Mouse (Mus musculus) layer of hippocampus, adult 8-10 months (tissue): Measurements from ENCODE around the gene Gpr3. TPM values are rescaled to one million over a fixed set of nuclear protein-coding genes. Genes with fewer than 3 reads are reported as not detected.

Experiments
- DNase-seq, 2 experiments: peaks; one replicate each; pipeline ENCODE4 v3.0.0; 2022; ENCODE audit warnings: low spot score in 2 of 2
- total RNA-seq, 4 experiments: library from RNA; stranded (reverse); gene quantifications; 2 replicates each; pipeline ENCODE4 v1.2.4; 2022

The Gpr3 gene
- total RNA-seq: 1 to 10 TPM; 4.3 to 8.0 (median 6.5) TPM

DNA sequence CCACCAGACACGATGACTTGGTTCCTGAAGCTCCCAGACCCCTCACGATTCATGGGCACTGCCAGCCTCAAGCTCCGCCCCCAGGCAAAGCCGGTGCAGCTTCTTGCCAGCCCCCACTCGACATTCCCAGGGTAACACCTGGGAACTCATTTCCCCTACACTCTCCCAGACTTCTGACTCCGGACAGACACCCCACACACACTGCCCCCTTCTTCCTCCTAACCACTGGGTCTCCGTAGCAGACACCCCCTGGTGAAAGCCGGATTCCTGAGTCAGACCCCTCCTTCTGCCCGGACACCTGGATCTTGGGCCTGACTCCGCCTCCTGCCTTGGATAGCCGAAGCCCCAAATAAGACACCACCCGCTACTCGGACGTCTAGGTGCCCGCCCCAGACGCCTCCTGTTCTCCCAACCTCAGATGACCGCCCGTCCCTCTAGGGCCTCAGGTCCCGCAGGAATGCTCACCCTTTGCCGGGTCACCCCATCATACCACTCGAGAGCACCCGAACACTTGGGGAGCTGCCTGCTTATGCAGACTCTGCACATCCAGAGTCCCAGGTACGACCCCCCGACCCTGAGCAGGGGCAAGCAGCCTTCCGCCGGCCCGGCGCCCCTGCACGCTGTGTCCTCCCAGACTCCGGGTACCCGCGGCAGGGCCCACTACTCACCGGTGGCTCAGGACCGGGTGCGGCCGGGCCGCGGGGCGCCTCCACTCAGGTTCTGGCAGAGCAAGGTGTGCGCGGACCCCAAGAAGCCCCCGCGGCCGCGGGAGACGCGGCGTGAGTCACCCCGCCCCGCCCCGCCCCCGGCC, at the start of gene Gpr3, which contains the start of gene Cd164l2:
Gene Gpr3, minus strand, starts transcription at position 786 of the 811 bp plus-strand sequence.
Gene Cd164l2, plus strand, starts transcription at position 381 of the 811 bp plus-strand sequence.
- no peak for DNase-seq

DNA sequence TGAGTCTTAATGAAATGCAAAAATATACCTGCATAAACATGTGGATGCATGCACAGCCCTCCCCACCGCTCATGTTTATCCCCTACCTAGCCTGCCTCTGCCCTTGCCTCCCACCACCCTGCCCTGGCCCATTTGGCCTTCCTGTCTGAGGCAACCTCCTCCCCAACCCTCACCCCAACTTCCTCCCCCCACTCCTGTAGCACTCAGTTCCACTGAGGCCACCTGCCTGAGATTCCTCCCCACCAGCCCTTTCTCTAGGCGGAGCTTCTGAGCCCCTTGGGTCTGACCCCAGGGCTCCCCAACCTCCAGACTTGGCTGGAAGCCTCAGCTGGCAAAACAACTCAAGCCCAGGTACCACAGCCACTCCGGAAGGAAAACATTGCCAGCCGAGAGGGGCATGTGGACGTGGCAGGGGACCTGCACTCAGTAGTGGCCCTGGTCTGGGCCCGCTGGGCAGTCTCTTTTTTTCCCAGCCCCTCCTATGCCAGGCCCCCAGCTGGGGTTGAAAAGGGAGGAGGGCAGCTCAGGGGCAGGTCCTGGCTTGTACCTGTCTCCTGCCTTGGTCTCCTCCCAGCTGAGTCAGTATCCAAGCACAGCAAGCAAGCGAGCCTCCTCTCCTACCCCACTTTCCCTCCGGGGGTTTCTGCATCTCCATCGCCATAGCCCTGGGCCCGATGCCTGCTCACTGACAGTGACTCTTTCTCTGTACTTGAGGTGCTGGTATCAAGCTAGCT, 49.5 kb upstream of the Gpr3 start:
- DNase-seq: no peak

DNA sequence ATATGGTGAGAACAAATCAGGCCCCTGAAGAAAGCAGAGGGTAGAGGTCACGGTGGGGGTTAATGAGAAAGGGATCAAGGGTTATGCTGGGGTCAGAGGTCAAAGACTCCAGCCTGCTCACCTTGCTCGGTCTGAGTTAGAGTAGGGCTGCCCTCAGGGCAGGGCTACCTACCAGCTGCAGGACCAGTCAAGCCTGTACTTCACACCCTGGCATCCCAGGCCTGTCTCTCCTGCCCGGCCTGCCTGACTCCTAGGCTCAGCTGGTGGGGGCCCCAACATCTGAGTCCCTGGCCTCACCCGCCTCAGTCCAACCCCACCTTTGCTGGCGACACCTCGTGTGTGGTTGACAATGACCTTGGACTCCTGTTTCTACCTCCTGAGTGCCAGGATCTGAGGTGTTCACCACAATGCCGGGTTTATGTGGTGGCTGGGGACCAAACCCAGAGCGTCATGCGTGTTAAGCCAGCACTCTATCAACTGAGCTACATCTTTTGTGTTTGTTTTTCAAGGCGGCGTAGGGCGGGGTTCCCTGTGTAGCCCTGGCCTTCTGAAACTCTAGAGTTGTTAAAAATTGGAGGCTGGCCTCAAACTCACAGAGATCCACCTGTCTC, 45.6 kb upstream of the Gpr3 start:
- DNase-seq: no peak

DNA sequence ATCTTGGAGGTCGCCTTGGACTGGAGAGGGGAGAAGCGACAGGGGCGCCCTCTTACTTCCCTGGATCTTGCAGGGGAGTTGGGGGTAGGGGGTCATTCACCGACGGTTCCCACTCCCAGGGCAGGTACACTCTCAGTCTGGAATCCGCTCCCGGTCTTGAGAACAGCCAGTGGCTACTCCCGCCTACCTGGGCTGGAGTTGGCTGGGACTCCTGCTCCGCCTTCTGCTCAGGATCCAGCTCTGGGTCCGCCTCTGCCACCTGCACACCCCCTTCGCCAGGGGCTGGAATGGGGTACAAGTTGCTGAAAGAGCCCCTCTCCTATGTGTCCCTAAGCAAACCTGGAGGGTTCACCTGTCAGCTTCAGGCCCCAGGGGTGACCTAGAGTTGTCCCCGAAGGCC, 44.9 kb upstream of the Gpr3 start:
- no peak for DNase-seq

DNA sequence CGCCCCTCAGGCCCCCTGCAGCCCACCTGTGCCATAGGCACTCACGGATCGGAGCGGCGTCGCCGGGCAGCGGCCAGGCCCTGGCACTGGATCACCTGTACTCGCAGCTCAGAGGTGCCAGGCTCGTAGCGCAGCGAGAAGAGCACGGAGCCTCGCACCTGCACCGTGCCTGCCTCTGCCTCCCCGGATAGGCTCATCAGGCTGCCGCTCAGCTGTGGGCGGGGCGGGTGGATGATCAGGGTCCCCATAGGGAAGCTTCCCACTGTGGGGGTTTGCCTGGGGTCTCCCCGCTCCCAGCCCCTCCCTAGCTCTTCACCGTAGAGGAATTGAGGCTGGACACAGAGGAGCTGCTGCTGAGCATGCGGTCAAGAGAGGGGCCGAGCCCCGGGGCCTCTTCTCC, 44.5 kb upstream of the Gpr3 start:
- no peak for DNase-seq

DNA sequence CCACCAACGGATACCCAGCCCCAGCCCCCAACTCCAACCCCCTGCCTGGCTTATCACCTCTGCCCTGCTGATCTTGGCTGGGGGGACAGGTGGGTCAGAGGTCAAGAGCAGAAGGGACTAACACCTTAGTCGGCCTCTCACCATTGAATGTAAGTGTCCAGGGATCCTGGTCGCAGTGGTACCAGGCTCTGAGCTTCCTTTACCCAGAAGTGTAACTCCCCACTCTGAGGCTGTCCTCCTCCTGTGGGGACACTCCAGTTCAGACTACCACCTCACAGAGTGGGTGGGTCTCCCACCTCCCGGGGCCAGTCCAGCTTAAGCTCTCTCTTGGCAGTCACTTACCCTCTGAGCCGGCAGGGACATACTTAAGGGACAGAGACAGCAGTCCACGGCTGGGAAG, 43.1 kb upstream of the Gpr3 start:
- no peak for DNase-seq

DNA sequence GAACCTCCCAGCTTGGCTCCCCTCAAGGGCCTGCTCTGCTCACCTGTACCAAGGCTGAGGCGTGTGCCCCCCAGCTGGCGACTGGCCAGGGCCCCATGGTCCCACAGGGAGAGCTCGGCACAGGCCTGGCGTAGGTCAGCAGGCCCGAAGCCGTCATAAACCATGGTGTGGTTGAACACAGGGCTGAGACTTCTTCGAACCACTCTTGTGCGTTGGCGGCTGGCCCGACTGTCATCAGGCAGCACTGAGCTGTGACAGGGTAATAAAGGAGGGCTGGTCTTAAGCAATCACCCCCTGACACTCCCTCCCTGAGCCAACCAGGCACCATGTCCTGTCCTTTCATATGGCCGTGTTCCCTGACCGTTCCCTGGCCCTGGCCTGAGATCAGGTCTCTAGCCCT, 41.1 kb upstream of the Gpr3 start:
- DNase-seq: no peak

DNA sequence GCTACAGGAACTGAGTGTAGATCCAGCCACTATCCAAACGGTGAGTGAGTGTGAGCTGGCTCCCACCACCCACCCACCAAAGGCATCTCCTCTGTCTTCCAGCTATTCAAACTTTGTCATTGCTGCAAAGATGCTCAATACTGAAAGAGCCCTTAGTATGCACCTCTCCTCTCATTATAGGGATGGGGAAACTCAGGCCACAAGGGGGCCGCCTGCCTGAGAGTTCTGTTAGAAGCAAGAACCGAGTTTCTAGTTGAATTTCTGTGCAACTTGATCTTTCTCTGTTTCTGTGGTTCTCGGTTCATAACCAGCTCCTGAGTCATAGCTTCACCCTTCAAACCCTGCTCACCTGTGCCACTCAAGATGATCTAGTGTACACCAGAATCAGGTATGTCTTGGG, 39.8 kb upstream of the Gpr3 start:
- no peak for DNase-seq

DNA sequence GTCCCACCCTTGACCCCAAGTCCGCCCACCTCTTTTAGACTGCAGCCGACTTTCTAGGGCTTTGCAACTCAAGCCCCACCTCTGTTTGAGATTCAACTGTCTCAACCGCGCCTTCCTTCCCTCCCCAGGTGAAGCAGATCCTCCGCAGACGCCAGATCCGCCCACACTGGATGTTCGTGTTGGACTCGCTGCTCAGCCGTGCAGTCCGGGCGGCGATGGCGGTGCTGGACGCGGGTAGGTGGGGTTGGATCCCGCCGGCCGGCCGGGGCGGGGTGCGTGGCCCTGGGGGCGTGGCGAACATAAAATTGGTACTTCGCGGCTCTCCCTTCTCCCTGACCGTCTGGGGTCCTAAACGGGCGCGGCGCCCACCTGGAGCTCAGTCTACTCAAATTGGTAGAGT, 38.9 kb upstream of the Gpr3 start:
- no peak for DNase-seq

DNA sequence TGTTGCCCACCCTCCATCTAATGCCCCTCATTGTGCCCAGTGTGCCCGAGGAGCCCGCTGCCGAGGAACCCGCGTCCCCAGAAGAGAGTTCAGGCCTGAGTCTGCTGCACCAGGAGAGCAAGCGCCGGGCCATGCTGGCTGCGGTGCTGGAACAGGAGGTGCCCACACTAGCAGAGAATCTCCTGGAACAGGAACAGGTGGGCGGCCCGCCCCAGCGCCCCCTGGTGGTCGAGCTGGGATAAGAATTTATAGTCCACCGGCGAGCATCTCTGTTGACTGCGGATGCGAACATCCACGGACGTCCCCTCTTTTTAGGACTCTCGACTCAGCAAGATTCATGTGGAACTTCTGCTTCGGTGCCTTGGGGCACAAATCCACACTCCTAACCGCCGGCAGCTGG, 38.3 kb upstream of the Gpr3 start:
- peak; percentile 62 to 79 for DNase-seq

DNA sequence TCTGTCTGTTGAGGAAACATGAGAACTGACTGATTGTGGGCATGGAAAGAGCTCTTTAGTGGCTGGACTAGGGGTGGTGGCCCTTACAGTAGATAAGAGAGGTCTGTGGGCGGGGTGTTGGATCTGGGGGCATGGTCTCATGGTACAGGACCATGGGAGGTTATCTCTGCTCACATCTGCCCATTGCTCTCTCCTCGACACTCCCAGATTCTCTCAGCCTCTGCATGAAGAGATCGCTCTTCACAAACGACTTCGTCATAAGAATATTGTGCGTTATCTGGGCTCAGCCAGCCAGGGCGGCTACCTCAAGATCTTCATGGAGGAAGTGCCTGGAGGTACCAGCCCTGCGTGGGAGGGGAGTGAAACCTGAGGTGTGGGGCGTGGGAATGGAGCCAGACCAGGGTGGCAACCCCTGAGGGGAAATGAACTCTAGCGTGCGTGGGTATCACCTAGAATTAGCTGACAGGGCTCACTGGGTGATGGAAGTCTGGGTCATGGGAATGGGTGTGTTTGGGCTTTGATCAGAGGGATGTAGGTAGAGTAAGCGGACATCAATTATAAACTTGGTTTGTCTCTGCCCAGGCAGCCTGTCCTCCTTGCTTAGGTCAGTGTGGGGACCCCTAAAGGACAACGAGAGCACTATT, 35.6 kb upstream of the Gpr3 start:
- no peak for DNase-seq

DNA sequence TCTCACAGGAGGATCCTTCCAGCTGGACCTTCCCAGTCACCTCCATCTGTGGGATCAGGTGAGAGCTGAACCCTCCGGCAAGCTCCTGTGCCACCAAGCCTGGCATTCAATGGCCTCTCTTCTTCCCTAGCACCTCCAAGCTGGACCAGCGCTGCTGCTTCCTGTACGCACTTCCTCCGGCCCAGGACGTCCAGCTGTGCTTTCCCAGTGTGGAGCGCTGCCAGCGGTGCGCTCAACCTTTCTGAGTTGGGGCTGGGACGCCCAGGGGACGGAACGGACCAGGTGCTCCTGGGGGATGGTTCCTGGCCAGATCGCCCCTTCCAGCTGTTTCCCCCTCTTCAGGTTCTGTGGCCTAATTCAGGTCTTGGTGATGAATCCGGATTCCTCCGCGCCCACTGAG, 34.7 kb upstream of the Gpr3 start:
- no peak for DNase-seq

DNA sequence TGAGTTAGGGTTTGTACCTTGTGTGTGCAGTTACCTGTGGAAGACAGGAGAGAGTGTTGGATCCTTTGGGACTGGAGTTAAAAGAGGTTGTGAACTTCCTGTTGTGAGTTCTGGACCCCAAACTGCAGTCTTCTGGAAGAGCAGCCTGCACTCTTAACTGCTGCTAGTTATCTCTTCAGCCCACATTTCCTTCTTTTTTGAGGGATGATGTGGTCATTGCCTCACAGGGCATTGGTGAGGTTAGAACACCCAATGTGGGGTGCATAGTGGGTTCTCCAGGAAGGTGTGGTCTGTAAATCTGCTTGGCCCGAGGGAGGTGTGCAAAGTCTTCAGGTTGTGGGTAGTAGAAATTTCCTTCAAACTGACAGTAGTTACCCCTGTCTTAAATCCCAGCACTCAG, 32.0 kb upstream of the Gpr3 start:
- DNase-seq: no peak

DNA sequence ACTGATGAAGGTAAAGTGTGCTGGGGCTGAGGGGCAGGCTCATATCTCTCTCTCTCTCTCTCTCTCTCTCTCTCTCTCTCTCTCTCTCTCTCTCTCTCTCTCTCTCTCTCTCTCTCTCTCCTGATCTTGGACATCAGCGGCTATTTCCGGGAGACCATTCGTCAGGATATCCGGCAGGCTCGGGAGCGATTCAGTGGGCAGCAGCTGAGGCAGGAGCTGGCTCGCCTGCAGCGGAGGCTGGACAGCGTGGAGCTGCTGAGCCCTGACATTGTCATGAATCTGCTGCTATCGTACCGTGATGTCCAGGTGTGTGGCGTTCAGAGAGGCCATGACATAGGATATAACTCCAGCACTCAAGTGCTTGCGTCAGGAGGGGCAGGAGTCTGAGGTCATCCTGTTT, 31.2 kb upstream of the Gpr3 start:
- no peak for DNase-seq

DNA sequence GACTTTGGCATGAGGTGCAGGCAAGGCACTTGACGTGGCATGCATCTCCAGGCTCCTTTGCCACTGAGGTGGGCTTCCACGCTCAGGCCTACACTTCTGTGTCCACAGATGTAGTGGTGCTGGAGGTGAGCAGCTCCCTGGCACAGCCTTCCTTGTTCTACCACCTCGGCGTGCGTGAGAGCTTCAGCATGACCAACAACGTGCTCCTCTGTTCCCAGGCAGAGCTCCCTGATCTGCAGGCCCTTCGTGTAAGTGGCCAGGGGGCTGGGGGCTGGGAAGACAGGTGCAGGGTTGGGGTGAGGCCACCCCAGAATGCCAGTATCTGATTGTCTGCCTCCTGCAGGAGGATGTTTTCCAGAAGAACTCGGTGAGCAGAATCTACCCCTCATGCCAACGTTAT, 30.4 kb upstream of the Gpr3 start:
- DNase-seq: no peak

DNA sequence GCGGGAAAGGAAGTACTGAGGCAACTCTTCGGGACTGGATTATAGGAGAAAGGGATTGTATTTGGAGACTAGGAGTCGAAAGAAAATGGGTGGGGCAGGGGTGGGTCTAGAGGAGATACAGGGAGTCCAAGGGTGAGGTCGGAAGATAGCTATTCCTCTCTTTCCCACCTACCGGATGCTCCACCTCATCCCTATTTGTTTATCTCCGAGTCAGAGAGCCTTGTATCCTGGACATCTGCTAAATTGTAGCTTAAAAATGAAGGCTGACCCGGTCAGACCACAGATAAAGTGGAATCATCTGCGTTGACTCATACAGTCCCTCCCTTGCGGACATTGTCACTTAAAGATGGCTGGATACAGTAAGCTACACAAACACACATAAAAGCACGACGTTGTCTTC, 29.6 kb upstream of the Gpr3 start:
- no peak for DNase-seq

DNA sequence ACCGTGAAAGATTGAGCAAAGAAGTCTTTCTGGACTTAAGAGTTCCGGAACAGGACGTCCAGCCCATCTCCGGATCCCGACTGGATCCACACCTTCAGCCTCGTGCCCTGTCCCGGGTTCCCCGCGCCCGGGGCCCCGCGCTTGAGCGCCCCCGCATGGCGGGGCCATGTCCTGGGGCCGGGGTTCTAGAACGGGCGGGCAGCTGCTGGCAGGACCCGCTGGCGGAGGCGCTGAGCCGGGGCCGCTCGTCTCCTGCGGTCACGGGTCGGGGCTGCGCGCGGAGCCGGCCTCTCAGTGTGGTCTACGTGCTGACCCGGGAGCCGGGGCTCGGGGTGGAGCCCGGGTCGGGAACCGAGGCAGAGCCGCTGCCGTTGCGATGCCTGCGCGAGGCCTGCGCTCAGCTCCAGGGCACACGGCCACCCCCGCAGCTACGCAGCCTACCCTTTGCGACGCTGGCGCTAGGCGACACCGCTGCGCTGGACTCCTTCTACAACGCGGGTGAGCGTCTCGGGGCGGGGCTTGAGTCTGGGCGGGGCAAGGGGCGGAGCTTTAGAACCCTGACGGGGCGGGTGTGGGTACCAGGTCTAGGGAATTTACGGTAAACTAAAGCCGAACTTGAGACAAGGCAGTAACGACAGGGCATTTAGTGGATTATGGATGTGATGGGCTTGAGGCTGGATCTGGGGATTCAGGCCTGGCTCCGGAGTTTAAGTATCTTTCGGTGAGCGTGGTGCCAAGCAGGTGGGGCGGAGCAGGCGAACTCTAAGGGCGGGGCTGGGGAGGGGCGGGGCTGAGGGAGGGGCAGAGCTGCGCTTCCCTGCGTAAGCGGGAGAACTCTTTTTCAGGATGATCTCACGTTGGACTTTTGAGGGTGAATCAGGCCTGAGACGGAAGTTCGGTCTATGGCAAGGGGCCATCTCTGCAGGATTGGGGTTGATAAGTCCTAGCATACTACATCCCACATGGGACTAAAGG, 28.9 kb upstream of the Gpr3 start:
- peak; percentile 75 to 81 for DNase-seq

DNA sequence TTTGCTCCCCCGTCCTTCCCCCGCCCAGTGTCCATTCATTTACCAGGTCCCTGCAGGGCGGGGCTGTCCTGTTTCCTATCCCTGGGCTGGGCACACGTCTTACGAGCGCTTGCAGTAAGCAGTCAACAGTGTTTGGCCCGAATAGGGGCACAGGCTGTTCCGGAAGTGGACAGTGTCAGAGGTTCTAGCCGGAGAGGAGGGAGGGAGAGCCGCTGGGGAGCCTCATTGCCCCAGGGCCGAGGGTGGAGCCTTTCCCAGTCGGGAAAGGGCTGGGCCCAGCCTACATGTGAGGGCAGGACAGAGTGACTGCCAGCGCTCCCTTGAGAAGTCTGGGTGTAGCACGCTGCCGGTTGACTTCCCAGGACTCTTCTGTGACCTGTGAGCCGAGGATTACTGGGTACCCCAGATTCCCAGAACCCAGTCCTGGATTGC, 28.2 kb upstream of the Gpr3 start, which contains the start of gene Map3k6:
Gene Map3k6, plus strand, starts transcription at position 329 of the 432 bp plus-strand sequence.
- no peak for DNase-seq

DNA sequence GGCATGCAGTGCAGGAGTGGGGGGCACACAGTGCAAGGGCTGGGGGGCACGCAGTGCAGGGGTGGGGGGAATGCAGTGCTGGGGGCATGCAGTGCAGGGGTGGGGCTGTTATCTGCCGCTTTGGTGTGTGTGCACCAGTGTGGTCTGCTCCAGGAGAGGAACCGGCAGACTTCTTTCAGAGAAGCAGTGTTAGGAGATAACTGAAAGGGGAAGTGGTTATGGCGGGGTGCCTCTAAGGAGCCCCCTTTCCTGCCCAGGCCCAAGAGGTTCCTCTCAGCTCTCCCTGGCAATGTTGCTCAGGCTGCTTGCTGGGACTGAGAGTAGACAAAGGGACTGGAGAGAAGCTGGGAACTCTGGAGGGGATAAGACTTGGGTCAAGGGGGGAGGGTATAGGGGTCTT, 25.6 kb upstream of the Gpr3 start:
- no peak for DNase-seq

DNA sequence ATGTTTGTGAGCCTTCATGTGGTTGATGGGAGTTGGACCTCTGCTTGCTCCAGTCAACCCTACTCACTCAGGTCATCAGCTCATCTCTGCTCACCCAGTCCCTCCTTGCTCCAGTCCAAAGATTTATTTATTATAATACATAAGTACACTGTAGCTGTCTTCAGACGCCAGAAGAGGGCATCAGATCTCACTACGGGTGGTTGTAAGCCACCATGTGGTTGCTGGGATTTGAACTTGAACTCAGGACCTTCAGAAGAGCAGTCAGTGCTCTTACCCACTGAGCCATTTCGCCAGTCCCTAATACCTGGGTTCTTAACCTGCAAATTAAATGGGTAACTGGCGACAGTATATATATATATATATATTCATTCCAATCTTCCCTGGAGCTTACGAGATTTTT, 23.1 kb upstream of the Gpr3 start:
- no peak for DNase-seq

DNA sequence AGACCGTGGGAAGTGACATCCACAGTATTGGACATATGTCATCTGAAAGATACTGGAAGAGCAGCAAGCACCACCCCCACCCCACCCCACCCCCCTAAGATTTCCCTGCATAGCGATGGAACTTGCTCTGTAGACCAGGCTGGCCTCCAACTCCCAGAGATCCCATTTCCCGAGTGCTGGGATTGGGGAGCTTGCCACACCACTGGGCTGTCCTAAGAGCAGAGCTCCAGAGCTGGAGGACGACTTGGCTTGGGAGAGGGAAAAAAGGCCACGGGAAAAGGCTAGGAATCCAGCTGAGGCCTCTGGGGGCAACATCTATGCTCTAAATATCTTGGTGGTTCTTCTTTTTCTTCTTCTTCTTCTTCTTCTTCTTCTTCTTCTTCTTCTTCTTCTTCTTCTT, 22.4 kb upstream of the Gpr3 start:
- no peak for DNase-seq
